Mouse (Mus musculus) lung, postnatal 25 days (tissue): ENCODE results near the gene Gm853.

ENCODE experiments used
- DNase-seq: peaks from one replicate; pipeline ENCODE4 v3.0.0; 2022; ENCODE audit warnings: low spot score

The Gm853 gene

GRCm38 (mm10) chr4:130174335-130175031 is 47.7 kb downstream of the Gm853 start:
- DNase-seq, result peak; percentile 88

- DNase-seq, result no peak
Observed at GRCm38 (mm10) chr4:130173911-130174311, 48.3 kb downstream of the Gm853 start.

GRCm38 (mm10) chr4:130173060-130173822 is 49.0 kb downstream of the Gm853 start:
- no peak for DNase-seq

- peak; percentile 68 for DNase-seq
Observed at GRCm38 (mm10) chr4:130171951-130172765, 50.0 kb downstream of the Gm853 start.

- no peak for DNase-seq
Observed at GRCm38 (mm10) chr4:130170362-130170761, 51.8 kb downstream of the Gm853 start.

GRCm38 (mm10) chr4:130169411-130169971 is 52.7 kb downstream of the Gm853 start:
- DNase-seq, result no peak

GRCm38 (mm10) chr4:130168280-130169183 is 53.7 kb downstream of the Gm853 start:
- peak; percentile 92 for DNase-seq

- DNase-seq, result peak; percentile 67
Observed at GRCm38 (mm10) chr4:130167814-130168213, 54.4 kb downstream of the Gm853 start.

- no peak for DNase-seq
Observed at GRCm38 (mm10) chr4:130167321-130167720, 54.9 kb downstream of the Gm853 start.

- no peak for DNase-seq
Observed at GRCm38 (mm10) chr4:130166592-130166991, 55.6 kb downstream of the Gm853 start.

GRCm38 (mm10) chr4:130166061-130166460 is 56.1 kb downstream of the Gm853 start:
- DNase-seq, result no peak

GRCm38 (mm10) chr4:130164121-130164520 is 58.1 kb downstream of the Gm853 start:
- no peak for DNase-seq

GRCm38 (mm10) chr4:130163391-130163861 is 58.8 kb downstream of the Gm853 start:
- DNase-seq, result peak; percentile 78

GRCm38 (mm10) chr4:130161349-130161748 is 60.9 kb downstream of the Gm853 start:
- no peak for DNase-seq
